Mouse (Mus musculus) midbrain, postnatal 0 days (tissue): ENCODE results near the gene 4930430F08Rik. TPM values are rescaled to one million over a fixed set of nuclear protein-coding genes. Genes with fewer than 3 reads are reported as not detected.
"Not testable (repeated sequence)": the region's sequence is repeated elsewhere in the genome, so short reads cannot be mapped to it uniquely, and the experiment has no call there.

Experiments used
- ATAC-seq: fragments of 200-750 bp; cut with Nextera tagmentation; 2 replicates; pipeline ENCODE4 v1.8.0; 2017; ENCODE audit warnings: moderate number of reproducible peaks, mild to moderate bottlenecking, moderate TSS enrichment, moderate library complexity; ENCODE audit not compliant: low FRiP score
- DNase-seq: peaks from one replicate; pipeline ENCODE4 v3.0.0-alpha.2; 2015; ENCODE audit warnings: low spot score
- H3K27ac ChIP-seq: fragments of 300-500 bp; sonication (generic); 2 replicates; pipeline ENCODE4 v1.5.1; 2014; ENCODE audit warnings: low read depth, mild to moderate bottlenecking, low read length, mixed read lengths
- H3K27me3 ChIP-seq: fragments of 300-500 bp; sonication (generic); 2 replicates; pipeline ENCODE4 v1.6.1; 2014; ENCODE audit warnings: low read length, control low read depth, mixed read lengths; ENCODE audit not compliant: insufficient read depth
- H3K36me3 ChIP-seq: fragments of 300-500 bp; sonication (generic); 2 replicates; pipeline ENCODE4 v1.6.1; 2014; ENCODE audit warnings: low read length, control low read depth, mixed read lengths; ENCODE audit not compliant: insufficient read depth
- H3K4me1 ChIP-seq: fragments of 300-500 bp; sonication (generic); 2 replicates; pipeline ENCODE4 v1.6.1; 2014; ENCODE audit warnings: mild to moderate bottlenecking, control low read depth, antibody characterized with exemption, low read length, mixed read lengths; ENCODE audit not compliant: insufficient read depth
- H3K4me2 ChIP-seq: fragments of 300-500 bp; sonication (generic); 2 replicates; pipeline ENCODE4 v1.6.1; 2014; ENCODE audit warnings: low read depth, mild to moderate bottlenecking, low read length, mixed read lengths; ENCODE audit not compliant: poor library complexity, severe bottlenecking
- H3K4me3 ChIP-seq: fragments of 300-500 bp; sonication (generic); 2 replicates; pipeline ENCODE4 v1.5.1; 2014; ENCODE audit warnings: low read depth, mild to moderate bottlenecking, low read length, moderate library complexity
- H3K9ac ChIP-seq: fragments of 300-500 bp; sonication (generic); replicated peaks from 2 replicates; pipeline ENCODE4 v1.6.1; 2014; ENCODE audit warnings: mild to moderate bottlenecking, low read length, moderate library complexity, mixed read lengths; ENCODE audit not compliant: poor library complexity, severe bottlenecking
- H3K9me3 ChIP-seq: fragments of 300-500 bp; sonication (generic); 2 replicates; pipeline ENCODE4 v1.6.1; 2016; ENCODE audit warnings: low read length, control low read depth
- CTCF ChIP-seq: IDR thresholded peaks from 2 replicates; pipeline ENCODE4 v1.5.1; 2016; ENCODE audit warnings: antibody characterized with exemption, mild to moderate bottlenecking
- WGBS: fragments of 180-500 bp; shearing (Covaris S2); extraction: QIAGEN DNeasy Blood & Tissue Kit; methylation state at CpG from one replicate; pipeline ENCODE4 v1.1.7; 2014; 5-methylcytosine and 5-hydroxymethylcytosine counted together
- polyA plus RNA-seq: library from polyadenylated mRNA; unstranded; fragments of >200 nt; fragmentation: Nextera tagmentation; extraction: Ambion mirVana; gene quantifications from 2 replicates; pipeline ENCODE4 v1.2.1, GENCODE M21; 2015
- total RNA-seq: library from RNA; depleted of rRNA; stranded (reverse); fragments of >200 nt; gene quantifications from 2 replicates; pipeline ENCODE4 v1.2.3, GENCODE M21; 2014

4930430F08Rik gene
- total and polyA plus RNA-seq, 2 experiments from 2014 or later = 15.4 to 27.7 TPM

DNA sequence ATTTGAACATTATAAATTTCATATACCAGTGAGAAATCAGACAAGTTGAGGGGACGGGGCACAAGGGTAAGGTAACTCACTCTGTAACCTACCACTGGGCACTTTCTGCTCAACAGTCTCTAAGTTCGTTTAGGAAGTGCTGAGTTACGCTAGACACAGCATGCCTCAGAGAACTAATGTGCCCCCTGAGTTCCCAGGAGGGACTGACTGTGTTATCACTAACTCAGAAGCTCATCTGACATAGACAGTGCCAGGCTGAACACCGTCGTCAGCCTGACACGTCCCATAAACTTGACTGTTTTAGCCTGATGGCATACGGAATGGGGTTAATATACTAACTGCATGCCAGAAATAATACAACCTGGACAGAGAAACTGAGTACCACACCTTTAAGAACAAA, 14.9 kb downstream of the 4930430F08Rik start:
- H3K4me3 ChIP-seq = no peak overlapping the region
- 95% methylated on average over 7 of the region's 7 CpGs for WGBS
- no peaks in the 10 kb centered on the region for H3K27me3 ChIP-seq
- no peak overlapping the region for H3K4me2 ChIP-seq
- no peak overlapping the region for H3K27ac ChIP-seq
- peaks cover 22% of the 10 kb centered on the region; the same call in 1 of the 2 replicates for H3K36me3 ChIP-seq
- ATAC-seq (no peak), DNase-seq (no peak)
- TF ChIP-seq CTCF = no peak
- no peak overlapping the region for H3K9ac ChIP-seq
- no peaks in the 10 kb centered on the region for H3K9me3 ChIP-seq
- H3K4me1 ChIP-seq = no peaks in the 10 kb centered on the region

DNA sequence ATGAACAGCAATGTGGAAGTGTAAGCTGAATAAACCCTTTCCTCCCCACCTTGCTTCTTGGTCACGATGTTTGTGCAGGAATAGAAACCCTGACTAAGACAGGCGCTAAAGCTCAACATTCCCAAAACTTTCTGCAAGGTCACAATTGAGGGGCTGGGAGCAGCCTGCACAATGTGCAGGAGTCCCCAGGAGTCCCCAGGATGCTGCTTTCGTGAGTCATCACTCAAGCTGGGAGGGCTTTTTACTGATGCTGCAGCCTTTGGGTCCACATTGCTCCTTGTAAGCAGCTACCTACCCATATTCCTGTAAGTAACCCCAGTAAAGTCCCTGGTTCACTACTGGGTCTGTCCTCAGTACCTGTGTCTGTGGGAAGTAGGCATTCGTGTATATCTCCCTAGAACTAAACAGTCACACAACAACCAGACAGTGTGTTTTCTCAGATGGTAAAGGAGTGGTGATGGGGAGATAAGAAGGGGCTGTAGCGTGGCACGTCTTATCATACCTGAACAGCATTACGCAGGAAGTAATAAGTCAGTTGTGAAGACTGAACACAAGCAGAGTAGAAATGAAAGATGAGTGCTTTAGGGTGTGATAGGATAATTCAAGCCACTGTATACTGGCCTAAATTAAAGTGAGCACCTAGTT, 15.6 kb downstream of the 4930430F08Rik start:
- Histone ChIP-seq H3K27me3 (no peaks in the 10 kb centered on the region), H3K4me1 (no peaks in the 10 kb centered on the region), H3K27ac (no peak overlapping the region), H3K4me2 (no peak overlapping the region), H3K36me3 (peaks cover 22% of the 10 kb centered on the region; the same call in 1 of the 2 replicates), H3K9me3 (no peaks in the 10 kb centered on the region), H3K4me3 (no peak overlapping the region), H3K9ac (no peak overlapping the region)
- no peak for TF ChIP-seq CTCF
- DNase-seq (no peak), ATAC-seq (no peak)
- 93% methylated on average over 7 of the region's 7 CpGs for WGBS

DNA sequence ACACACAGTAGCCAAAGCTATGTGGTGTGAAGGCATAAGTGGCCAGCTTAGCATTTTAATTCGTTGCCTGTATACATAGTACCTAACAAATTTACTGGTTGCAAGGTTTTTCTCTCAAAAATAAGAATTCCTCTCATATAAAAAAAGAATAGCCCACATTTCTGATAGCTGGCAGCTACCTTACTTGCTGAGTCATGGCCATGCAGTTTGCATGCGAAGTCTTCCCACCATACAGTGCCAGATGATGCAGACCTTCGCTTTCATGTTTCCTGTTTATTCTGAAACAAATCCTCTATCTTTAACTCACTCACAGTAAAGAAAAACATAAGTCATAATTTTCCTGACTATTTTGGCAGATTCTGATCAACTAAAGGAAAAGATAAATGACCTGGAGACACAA, 18.5 kb downstream of the 4930430F08Rik start:
- DNase-seq = no peak
- no peak for TF ChIP-seq CTCF
- 88% methylated on average over 3 of the region's 3 CpGs for WGBS
- H3K27ac ChIP-seq = no peak overlapping the region
- H3K9me3 ChIP-seq = no peaks in the 10 kb centered on the region
- no peak overlapping the region for H3K9ac ChIP-seq
- no peak overlapping the region for H3K4me2 ChIP-seq
- H3K27me3 ChIP-seq = no peaks in the 10 kb centered on the region
- no peak overlapping the region for H3K4me3 ChIP-seq
- ATAC-seq = no peak
- H3K4me1 ChIP-seq = no peaks in the 10 kb centered on the region
- H3K36me3 ChIP-seq = peaks cover 26% of the 10 kb centered on the region; the same call in 1 of the 2 replicates

DNA sequence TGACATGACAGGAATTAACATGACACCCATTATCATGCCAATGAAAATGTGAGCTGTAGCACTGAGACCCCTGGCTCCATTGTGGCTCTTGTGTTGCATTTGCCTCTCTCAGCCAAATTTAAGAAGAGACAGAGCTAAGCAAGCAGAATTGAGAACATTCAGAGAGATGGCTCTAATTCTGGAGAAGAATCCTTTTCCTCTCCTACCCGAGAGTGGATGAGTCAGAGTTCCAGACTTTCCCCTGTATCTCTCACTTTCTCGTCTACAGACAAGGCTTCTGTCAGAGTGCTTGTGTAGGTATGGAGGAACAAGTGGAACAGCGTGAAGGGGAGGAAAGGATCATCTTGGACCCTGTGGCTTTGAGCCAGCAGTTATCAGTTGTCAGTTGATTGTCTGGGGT, 26.1 kb downstream of the 4930430F08Rik start:
- H3K27me3 ChIP-seq = no peaks in the 10 kb centered on the region
- H3K4me1 ChIP-seq = no peaks in the 10 kb centered on the region
- H3K36me3 ChIP-seq = peaks cover 18% of the 10 kb centered on the region; the same call in 1 of the 2 replicates
- TF ChIP-seq CTCF = no peak
- no peak overlapping the region for H3K4me2 ChIP-seq
- WGBS = 93% methylated on average over 3 of the region's 3 CpGs
- no peaks in the 10 kb centered on the region for H3K9me3 ChIP-seq
- H3K4me3 ChIP-seq = no peak overlapping the region
- DNase-seq (no peak), ATAC-seq (no peak)
- no peak overlapping the region for H3K27ac ChIP-seq
- H3K9ac ChIP-seq = no peak overlapping the region

DNA sequence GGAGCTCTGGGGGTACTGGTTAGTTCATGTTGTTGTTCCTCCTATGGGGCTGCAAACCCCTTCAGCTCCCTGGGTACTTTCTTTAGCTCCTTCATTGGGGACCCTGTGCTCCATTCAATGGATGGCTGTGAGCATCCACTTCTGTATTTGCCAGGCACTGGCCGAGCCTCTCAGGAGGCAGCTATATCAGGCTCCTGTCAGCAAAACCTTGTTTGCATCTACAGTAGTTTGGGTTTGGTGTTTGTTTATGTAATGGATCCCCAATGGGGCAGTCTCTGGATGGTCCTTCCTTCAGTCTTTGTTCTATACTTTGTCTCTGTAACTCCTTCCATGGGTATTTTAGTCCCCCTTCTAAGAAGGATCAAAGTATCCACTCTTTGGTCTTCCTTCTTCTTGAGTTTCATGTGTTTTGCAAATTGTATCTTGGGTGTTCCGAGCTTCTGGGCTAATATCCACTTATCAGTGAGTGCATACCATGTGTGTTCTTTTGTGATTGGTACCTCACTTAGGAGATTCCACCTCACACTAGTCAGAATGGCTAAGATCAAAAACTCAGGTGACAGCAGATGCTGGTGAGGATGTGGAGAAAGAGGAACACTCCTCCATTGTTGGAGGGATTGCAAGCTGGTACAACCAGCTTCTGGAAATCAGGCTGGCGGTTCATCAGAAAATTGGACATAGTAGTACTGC, 29.9 kb downstream of the 4930430F08Rik start:
- peaks cover 11% of the 10 kb centered on the region; the same call in 1 of the 2 replicates for H3K36me3 ChIP-seq
- H3K4me3 ChIP-seq, H3K9ac ChIP-seq, H3K9me3 ChIP-seq, H3K27ac ChIP-seq, H3K27me3 ChIP-seq, ATAC-seq, H3K4me2 ChIP-seq, DNase-seq, H3K4me1 ChIP-seq: not testable (repeated sequence)
- WGBS = 96% methylated on average over 3 of the region's 3 CpGs

DNA sequence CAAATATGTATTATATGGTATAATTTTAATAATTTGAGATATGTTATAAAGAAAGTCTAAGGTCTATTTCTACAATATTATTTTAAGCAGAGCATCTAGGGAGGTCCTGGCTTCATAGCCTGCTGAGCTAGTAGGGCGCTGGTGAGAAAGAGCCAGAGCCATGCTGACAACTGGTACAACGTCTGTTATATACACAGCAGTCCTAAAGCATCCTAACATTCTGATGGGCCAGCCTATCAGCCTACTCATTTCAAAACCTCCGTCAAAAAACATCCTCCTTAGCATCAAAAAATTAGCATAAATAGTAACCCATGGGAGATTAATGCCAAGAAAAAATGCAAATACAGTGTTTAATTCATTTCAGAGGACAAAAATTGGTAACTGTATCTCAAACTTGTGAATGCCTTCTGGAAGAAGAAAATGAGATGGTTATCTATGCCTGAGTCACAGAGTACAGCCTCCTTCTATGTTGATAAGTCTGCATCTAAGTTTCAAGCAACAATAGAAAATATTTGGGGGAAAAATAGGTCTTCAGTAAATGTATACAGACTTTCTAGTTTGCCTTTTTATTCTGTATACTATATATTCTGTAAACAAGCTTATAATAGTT, 33.6 kb downstream of the 4930430F08Rik start:
- Histone ChIP-seq H3K9ac (no peak overlapping the region), H3K27ac (no peak overlapping the region), H3K9me3 (no peaks in the 10 kb centered on the region), H3K4me3 (no peak overlapping the region), H3K36me3 (0 out of 2 replicates have a peak, but pooled peaks cover 9% of the 10 kb centered on the region), H3K4me1 (no peaks in the 10 kb centered on the region), H3K4me2 (no peak overlapping the region), H3K27me3 (no peaks in the 10 kb centered on the region)
- no peak for DNase-seq
- no peak for TF ChIP-seq CTCF
- ATAC-seq = no peak
- WGBS = 59% methylated on average over 3 of the region's 3 CpGs
